In the genomic region with DNA sequence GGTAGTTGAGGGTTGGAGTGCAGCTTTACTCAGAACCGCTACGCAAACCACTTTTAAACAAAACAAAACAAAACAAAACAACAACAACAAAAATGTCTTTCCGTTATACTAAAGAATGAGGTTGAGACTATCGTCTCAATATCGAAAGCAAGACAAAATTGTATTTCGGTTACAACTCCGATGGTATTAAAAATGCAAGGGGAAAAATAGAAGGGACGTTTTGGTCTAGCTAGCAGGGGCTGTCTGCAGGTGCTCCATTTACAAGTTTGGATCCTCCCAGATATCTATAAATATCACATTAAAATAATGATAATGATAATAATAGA, we compare ENCODE assay signal across 8 mouse cellular contexts. TPM values are rescaled to one million over a fixed set of nuclear protein-coding genes. Genes with fewer than 3 reads are reported as not detected.
DNase-seq lines count a peak whose midpoint lies in the region; ATAC-seq and TF ChIP-seq lines count a peak whose summit lies in the region.

Cd1d1 (minus strand) TSS at position 27 of the 326 bp plus-strand sequence.

- no peaks in the 10 kb centered on the region for H3K79me2 ChIP-seq in C2C12 (ENCODE audit: control insufficient read depth, insufficient read depth)

- DNase-seq in embryo, embryonic 9.5 days (ENCODE audit: extremely low spot score): peak; percentile 2
- DNase-seq in embryo, embryonic 10 days (ENCODE audit: low spot score): no peak
- no peak for DNase-seq in forebrain, embryonic 10.5 days (ENCODE audit: extremely low spot score, low spot score)
- no peak for DNase-seq in layer of hippocampus, postnatal 14 days (ENCODE audit: low spot score in 2 of 2)
- DNase-seq in ovary, postnatal 14 days (ENCODE audit: low spot score): no peak

- peak within 1 kb of the TSS; percentile 61 for H3ac ChIP-seq in C2C12 (ENCODE audit: control insufficient read depth, insufficient read length, low read depth)

- peak within 1 kb of the TSS; percentile 65 for H3K4me2 ChIP-seq in limb, embryonic 12.5 days

- H3K9me3 ChIP-seq in forebrain, embryonic 10.5 days: no peaks in the 10 kb centered on the region
- no peaks in the 10 kb centered on the region for H3K9me3 ChIP-seq in limb, embryonic 12.5 days

- H3K4me3 ChIP-seq in C2C12 (ENCODE audit: insufficient read depth, poor library complexity, severe bottlenecking): peak within 1 kb of the TSS; percentile 2
- H3K4me3 ChIP-seq in forebrain, embryonic 10.5 days: peak within 1 kb of the TSS; percentile 65
- peak within 1 kb of the TSS; percentile 55 for H3K4me3 ChIP-seq in limb, embryonic 12.5 days (replicated peaks)
- H3K4me3 ChIP-seq in olfactory bulb, adult 2 months (ENCODE audit: insufficient read depth, low read depth, low read length): peak within 1 kb of the TSS; percentile 59

- H3K79me3 ChIP-seq in C2C12 (ENCODE audit: low read depth): no peaks in the 10 kb centered on the region

- TF ChIP-seq CTCF in C2C12 (IDR thresholded peaks at IDR 0.05; ENCODE audit: control insufficient read depth, insufficient read depth, insufficient read length): no peak
- TF ChIP-seq CTCF in olfactory bulb, adult 2 months (IDR thresholded peaks at IDR 0.05; ENCODE audit: insufficient read depth, low read depth, low read length): no peak

- peak within 1 kb of the TSS; percentile 73 for H3K9ac ChIP-seq in limb, embryonic 12.5 days (replicated peaks)

- H3K4me1 ChIP-seq in forebrain, embryonic 10.5 days: peaks cover 14% of the 10 kb centered on the region; the same call in 1 of the 2 replicates
- H3K4me1 ChIP-seq in limb, embryonic 12.5 days (replicated peaks): 0 out of 2 replicates have a peak, but pooled peaks cover 6% of the 10 kb centered on the region
- H3K4me1 ChIP-seq in olfactory bulb, adult 2 months (ENCODE audit: control insufficient read depth, insufficient read depth, low read length): peaks cover 5% of the 10 kb centered on the region; the same call in 1 of the 2 replicates

- H3K36me3 ChIP-seq in C2C12 (ENCODE audit: control insufficient read depth, insufficient read depth): no peaks in the 10 kb centered on the region
- no peaks in the 10 kb centered on the region for H3K36me3 ChIP-seq in forebrain, embryonic 10.5 days (replicated peaks)
- H3K36me3 ChIP-seq in limb, embryonic 12.5 days: no peaks in the 10 kb centered on the region

- H3K27ac ChIP-seq in forebrain, embryonic 10.5 days: peak within 1 kb of the TSS; percentile 92
- peak within 1 kb of the TSS; percentile 92 for H3K27ac ChIP-seq in limb, embryonic 12.5 days
- H3K27ac ChIP-seq in olfactory bulb, adult 2 months (ENCODE audit: insufficient read depth, low read depth, low read length): peak within 1 kb of the TSS; percentile 70

- WGBS in forebrain, embryonic 10.5 days: 44% methylated on average over 8 of the region's 8 CpGs
- WGBS in limb, embryonic 12.5 days: 41% methylated on average over 8 of the region's 8 CpGs
- WGBS in olfactory bulb, adult 2 months: under 1% methylated on average over 8 of the region's 8 CpGs

- TF ChIP-seq POLR2A in olfactory bulb, adult 2 months (IDR thresholded peaks at IDR 0.05; ENCODE audit: insufficient read depth, low read depth, low read length): no peak

- H3K27me3 ChIP-seq in C2C12 (ENCODE audit: control insufficient read depth, insufficient read depth, insufficient read length): no peaks in the 10 kb centered on the region
- no peaks in the 10 kb centered on the region for H3K27me3 ChIP-seq in forebrain, embryonic 10.5 days (ENCODE audit: poor library complexity, severe bottlenecking)
- no peaks in the 10 kb centered on the region for H3K27me3 ChIP-seq in limb, embryonic 12.5 days

- ATAC-seq in limb, embryonic 12.5 days (ENCODE audit: insufficient number of reproducible peaks, insufficient read depth, low FRiP score, low TSS enrichment, low read depth): no peak

TF ChIP-seq in C2C12, 6 proteins besides CTCF, POLR2A, EP300 and RAD21:
- no peak for TF ChIP-seq USF1 (IDR thresholded peaks at IDR 0.05; ENCODE audit: low read depth)
- TF ChIP-seq MAX (IDR thresholded peaks at IDR 0.05): no peak
- no peak for TF ChIP-seq MYOD1 (IDR thresholded peaks at IDR 0.05; ENCODE audit: control insufficient read depth, insufficient read length, low read depth)
- no peak for TF ChIP-seq CEBPB (IDR thresholded peaks at IDR 0.05; ENCODE audit: low read depth)
- TF ChIP-seq FOSL1 (IDR thresholded peaks at IDR 0.05; ENCODE audit: insufficient read depth, low read length, poor library complexity, severe bottlenecking): no peak
- no peak for TF ChIP-seq MYOG (IDR thresholded peaks at IDR 0.05; ENCODE audit: control insufficient read depth, extremely low read depth, insufficient read length)

RNA-seq across cellular contexts. Expression of gene Cd1d1, which starts in this region (rescaled TPM):
- polyA plus RNA-seq in C2C12 (2012; fragmentation: generic; extraction: Trizol): 0.39 TPM
- polyA plus RNA-seq in forebrain, embryonic 10.5 days (2016; fragmentation: Nextera tagmentation; extraction: Ambion mirVana): 17.0 and 22.1 TPM in 2 replicates
- polyA plus RNA-seq in limb, embryonic 12.5 days (2016; fragmentation: Nextera tagmentation; extraction: Ambion mirVana): 36.7 and 42.1 TPM in 2 replicates
- not detected in 2 replicates for polyA plus RNA-seq in olfactory bulb, adult 2 months (2012; ENCODE audit: insufficient read depth, insufficient read length, low replicate concordance, missing spikeins)
- total RNA-seq in layer of hippocampus, postnatal 14 days (2021): 1 to 10 TPM; 2.2 to 2.7 TPM

Comparison
In these comparisons a context has a peak if more than half of its experiments do, and no peak if none do; other contexts are left out.
1. H3K4me3 ChIP-seq: peak in every context shown above with its lines; median percentile 65 in forebrain, embryonic 10.5 days; 59 in olfactory bulb, adult 2 months; 55 in limb, embryonic 12.5 days; 2 in C2C12.